Mouse (Mus musculus) left cerebral cortex, adult 2 months (tissue): ENCODE results near the gene Endog. TPM values are rescaled to one million over a fixed set of nuclear protein-coding genes. Genes with fewer than 3 reads are reported as not detected.
A peak's percentile ranks its signal among the peaks of the same experiment; 100 is the strongest.
"Not testable (repeated sequence)": the region's sequence is repeated elsewhere in the genome, so short reads cannot be mapped to it uniquely, and the experiment has no call there.

Source experiments
- DNase-seq, 2 experiments: peaks; one replicate each; pipeline ENCODE4 v3.0.0; 2021 to 2022; ENCODE audit warnings: low spot score in 2 of 2, mixed read lengths in 1 of 2; ENCODE audit errors: extremely low spot score in 1 of 2
- H3K27ac ChIP-seq: fragments of 200-600 bp; 2 replicates; pipeline ENCODE4 v1.8.1; 2022
- H3K4me3 ChIP-seq: fragments of 200-600 bp; 2 replicates; pipeline ENCODE4 v1.8.1; 2022
- CTCF ChIP-seq: fragments of 200-600 bp; IDR thresholded peaks from 2 replicates; pipeline ENCODE4 v1.8.1; 2022; ENCODE audit warnings: antibody characterized with exemption, mild to moderate bottlenecking, moderate library complexity
- intact Hi-C: fragments of 180-260 bp; cut with DNase I; formaldehyde crosslinking; loops from one replicate; pipeline ENCODE4 v1.15.1; 2025
- total RNA-seq, 2 experiments: library from RNA; stranded (reverse); gene quantifications; 2 replicates each; pipeline ENCODE4 v1.2.3; 2021

Endog gene
- total RNA-seq, 2 experiments from 2014 or later = 20.9 to 21.4 TPM

- Histone ChIP-seq H3K4me3 (no peak overlapping the region), H3K27ac (no peak overlapping the region)
- DNase-seq = no peak
- no peak for TF ChIP-seq CTCF
- intact Hi-C loops = loop anchor here (5.0 kb wide), 1 partner anchor 41 kb away; the partner anchor contains the start of gene Tbc1d13
Measured at GRCm38 (mm10) chr2:30173541-30174240, 2.4 kb downstream of the Endog start.

DNA sequence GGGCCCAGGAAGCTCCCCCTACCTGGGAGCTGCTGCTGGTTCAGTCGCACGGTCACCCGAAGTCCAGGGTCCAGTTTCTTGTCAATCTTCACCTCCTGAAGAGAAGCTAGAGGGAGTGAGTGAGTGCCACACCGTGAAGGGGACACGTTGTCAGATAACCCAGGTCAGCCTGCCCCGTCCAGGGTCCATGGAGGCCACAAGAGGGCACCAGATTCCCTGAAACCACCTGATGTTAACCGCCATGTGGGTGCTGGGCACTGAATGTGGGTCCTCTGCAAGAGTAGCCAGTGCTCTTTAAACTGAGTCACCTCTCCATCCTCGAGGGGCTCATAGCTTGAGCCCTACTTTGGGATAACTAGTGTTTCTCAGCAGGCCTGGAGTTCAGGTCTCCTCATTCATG is 4.6 kb downstream of the Endog start:
- no peak overlapping the region for H3K4me3 ChIP-seq
- no peak for DNase-seq
- H3K27ac ChIP-seq = no peak overlapping the region
- intact Hi-C loops = loop anchor here (2.0 kb wide), 1 partner anchor 95 kb away; no protein-coding TSS in a partner anchor
- TF ChIP-seq CTCF = peak; percentile 20

- H3K4me3 ChIP-seq = no peak overlapping the region
- no peak; the same call in none of the 2 replicates for TF ChIP-seq CTCF
- no peak for DNase-seq
- no peak overlapping the region for H3K27ac ChIP-seq
- intact Hi-C loops = loop anchor here (2.0 kb wide), 1 partner anchor 94 kb away; no protein-coding TSS in a partner anchor
Measured at GRCm38 (mm10) chr2:30176561-30176960, 5.3 kb downstream of the Endog start.

DNA sequence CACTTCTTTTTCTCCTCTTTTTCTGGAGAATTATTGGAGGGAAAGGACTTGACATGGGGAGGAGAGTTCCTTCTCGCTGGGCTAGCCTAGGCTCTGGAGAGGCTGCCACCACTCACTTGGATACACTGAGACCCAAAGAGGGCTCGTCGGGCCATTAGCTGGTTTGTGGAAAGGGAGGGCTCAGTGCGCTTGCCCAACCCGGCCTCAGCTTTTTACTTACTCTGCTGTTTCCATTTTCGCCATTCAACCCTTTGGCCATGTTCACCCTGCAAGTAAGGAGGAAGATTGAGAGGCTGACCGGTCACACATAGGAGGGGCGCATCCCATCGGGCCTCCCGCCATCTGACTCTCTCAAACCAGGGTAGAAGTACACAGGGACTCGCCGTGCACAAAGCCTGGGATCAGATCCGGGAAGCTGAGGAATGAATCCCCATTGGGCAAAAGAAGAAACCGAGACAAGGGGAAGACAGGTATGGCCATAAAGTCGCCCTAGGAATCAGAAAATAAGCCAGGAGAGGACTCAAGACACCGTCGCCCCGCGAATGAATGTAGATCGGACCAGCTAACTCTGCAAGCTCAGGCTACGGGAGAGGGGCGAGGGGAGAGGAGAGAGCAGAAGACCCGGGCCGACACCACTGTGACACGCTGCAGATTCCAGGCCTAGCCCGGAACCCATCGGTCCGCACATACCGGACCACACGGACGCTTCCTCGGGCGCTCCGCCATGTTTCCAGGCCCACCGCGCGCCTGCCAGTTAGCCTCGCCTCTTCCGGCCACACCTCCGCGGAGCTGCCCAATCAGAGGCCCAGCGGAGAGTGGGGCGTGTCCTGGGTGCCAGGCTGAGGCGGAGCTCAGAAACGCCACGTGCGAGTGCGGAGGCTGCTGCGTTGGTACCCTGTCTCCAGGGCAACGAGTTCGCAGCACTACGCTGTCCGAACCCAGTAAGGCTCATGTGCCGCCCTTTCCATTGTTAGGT is 6.7 kb downstream of the Endog start, which contains the start of gene Spout1:
TSS of gene Spout1 (minus strand) at position 760 of the 976 bp plus-strand sequence.
- Histone ChIP-seq H3K4me3 (peak within 1 kb of the TSS; percentile 59), H3K27ac (peak within 1 kb of the TSS; percentile 70)
- DNase-seq = peak; percentile 93 to 97
- intact Hi-C loops = loop anchor here (1.0 to 2.0 kb wide), 3 partner anchors 27 to 93 kb away; partner anchors contain the start of genes Kyat1 and Lrrc8a
- TF ChIP-seq CTCF = no peak

DNA sequence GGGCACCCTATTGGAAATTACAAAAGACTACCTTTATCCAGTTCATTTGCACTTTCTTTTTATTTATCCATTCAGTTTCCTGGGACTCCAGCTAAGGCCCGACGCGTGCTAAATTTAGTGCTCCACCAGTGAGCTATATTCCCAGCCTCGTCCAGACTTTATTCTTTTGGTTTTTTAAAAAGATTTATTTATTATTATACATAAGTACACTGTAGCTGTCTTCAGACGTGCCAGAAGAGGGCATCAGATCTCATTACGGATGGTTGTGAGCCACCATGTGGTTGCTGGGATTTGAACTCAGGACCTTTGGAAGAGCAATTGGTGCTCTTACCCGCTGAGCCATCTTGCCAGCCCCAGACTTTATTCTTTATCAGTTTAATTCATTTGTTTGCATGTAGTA is 7.4 kb downstream of the Endog start:
- Histone ChIP-seq H3K27ac (peak overlapping the region; percentile 13; the same call in 1 of the 2 replicates), H3K4me3 (peak overlapping the region; percentile 59)
- intact Hi-C loops = loop anchor here (1.0 to 2.0 kb wide), 2 partner anchors 26 to 59 kb away; partner anchors contain the start of genes Kyat1 and Lrrc8a
- not testable (repeated sequence) for DNase-seq
- peak; percentile 34 for TF ChIP-seq CTCF

- TF ChIP-seq CTCF = no peak
- intact Hi-C loops = no loop called here
- Histone ChIP-seq H3K27ac (no peak overlapping the region), H3K4me3 (no peak overlapping the region)
- no peak for DNase-seq
Measured at GRCm38 (mm10) chr2:30182424-30182823, 11.1 kb downstream of the Endog start.

DNA sequence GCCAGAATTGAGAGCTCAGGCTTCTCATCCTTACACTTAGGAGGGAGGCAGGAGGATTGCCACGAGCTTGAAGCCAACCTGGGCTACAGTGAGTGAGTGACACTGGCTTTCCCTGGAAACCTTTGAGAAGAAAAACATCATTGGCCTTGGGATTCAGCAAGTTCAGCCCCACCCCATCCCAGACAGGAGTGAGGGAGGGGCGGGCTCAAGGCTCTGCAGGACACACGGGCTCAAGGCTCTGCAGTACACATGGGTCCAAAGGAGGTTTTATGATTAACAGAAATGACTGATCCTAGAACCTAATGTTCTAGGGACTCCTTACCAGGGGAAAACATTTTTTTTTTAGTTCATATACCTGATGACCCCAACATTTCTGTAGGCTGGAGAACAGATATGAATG is 12.4 kb downstream of the Endog start:
- intact Hi-C loops = no loop called here
- DNase-seq = no peak
- no peak overlapping the region for H3K4me3 ChIP-seq
- no peak overlapping the region for H3K27ac ChIP-seq
- no peak for TF ChIP-seq CTCF

- intact Hi-C loops = no loop called here
- no peak for TF ChIP-seq CTCF
- no peak overlapping the region for H3K4me3 ChIP-seq
- no peak for DNase-seq
- H3K27ac ChIP-seq = no peak overlapping the region
Measured at GRCm38 (mm10) chr2:30185276-30185675, 14.0 kb downstream of the Endog start.

DNA sequence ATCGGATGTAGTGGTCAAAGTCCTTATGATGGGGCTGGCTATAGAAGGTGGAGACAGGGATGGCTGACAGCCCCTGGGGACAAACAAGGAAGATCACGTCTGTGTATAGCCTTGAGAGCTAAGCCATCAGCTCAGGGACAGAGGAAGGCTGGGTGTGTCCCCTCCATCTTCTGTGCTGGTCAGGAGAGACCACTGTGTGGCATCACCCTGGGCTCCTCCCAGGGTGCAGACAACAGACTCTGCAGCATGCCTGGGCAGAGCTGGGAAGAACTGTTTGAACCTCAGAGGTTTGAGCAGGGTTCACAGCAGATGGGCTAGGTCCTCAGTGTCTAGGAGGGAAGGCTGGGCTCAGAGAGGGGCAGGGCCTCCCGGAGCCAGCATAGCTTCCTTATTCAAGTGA is 14.4 kb downstream of the Endog start:
- no peak overlapping the region for H3K27ac ChIP-seq
- no peak for DNase-seq
- intact Hi-C loops = no loop called here
- no peak for TF ChIP-seq CTCF
- no peak overlapping the region for H3K4me3 ChIP-seq

DNA sequence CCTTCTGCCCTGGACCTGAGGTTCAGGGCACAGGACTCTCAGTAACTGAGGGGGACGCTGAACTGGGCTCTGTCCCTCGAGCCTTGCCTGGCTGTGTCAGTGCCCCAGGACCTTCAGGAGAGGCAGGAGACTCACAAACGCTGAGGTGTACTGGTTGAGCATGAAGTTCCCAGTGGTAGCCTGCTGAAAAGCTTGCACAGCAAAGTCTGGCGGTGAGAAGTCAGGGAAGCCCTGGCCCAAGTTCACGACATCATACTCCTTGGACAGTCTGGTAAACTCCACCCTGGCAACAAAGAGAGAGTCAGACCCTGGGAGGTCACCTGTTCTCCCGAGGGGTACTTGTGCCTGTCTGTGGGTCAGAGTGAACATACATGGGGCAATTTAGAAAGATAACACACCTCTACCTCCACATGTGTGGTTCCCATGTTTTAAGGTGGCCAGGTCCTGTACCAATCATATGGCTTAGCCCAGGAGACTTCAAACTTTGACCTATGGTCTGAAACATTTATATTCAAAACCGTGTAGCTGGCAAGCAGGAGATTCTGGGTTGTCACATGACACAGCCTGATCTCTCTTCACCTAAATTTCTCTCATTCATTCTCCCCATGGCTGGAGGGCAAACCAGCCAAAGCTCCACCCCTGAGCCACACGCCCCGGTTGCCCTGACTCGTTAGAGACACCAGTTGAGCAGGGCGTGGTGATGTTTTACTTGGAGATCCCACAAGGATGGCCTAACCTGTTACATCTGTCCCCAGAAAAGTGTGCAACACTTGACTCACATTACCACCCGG is 20.7 kb downstream of the Endog start:
- no peak overlapping the region for H3K4me3 ChIP-seq
- DNase-seq = no peak
- H3K27ac ChIP-seq = no peak overlapping the region
- no peak for TF ChIP-seq CTCF
- intact Hi-C loops = no loop called here

DNA sequence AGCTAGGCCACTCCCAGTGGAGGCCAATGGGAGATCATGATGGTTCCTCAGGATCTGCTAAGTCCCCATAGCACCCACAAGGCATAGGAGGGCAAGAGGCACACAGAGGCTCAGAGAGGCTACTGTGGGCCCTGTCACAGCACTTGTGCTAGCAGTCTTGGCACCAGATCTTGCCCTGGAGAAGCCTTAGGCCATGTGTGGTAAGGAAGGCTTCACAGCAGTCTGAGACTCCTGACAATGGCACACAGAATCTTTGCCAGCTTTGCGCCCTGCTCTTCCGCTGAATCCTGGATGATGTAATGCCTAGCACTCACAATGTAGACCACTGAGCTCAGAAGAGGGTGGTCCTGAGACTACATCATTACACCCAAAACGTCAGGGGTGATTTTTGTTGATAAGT is 23.4 kb downstream of the Endog start:
- H3K27ac ChIP-seq = no peak overlapping the region

More for the DNA sequence above, 23.4 kb downstream of the Endog start:
- no peak overlapping the region for H3K4me3 ChIP-seq
- no peak for DNase-seq
- no peak for TF ChIP-seq CTCF
- intact Hi-C loops = no loop called here
